Mouse (Mus musculus) megakaryocyte, embryonic 14.5 days (primary cell): ENCODE data around the gene Cdk9. TPM values are rescaled to one million over a fixed set of nuclear protein-coding genes. Genes with fewer than 3 reads are reported as not detected.
A peak's percentile ranks its signal among the peaks of the same experiment; 100 is the strongest.

Experiments used
- H3K27me3 ChIP-seq: replicated peaks from 2 replicates; pipeline ENCODE3; 2012; ENCODE audit warnings: inconsistent platforms
- H3K36me3 ChIP-seq: replicated peaks from 2 replicates; pipeline ENCODE3; 2012; ENCODE audit warnings: low read length, inconsistent platforms, mixed read lengths
- H3K4me1 ChIP-seq: 2 replicates; pipeline ENCODE4 v1.6.1; 2012; ENCODE audit warnings: inconsistent platforms
- H3K4me3 ChIP-seq: replicated peaks from 2 replicates; pipeline ENCODE3; 2012; ENCODE audit warnings: moderate library complexity, mild to moderate bottlenecking, inconsistent platforms
- H3K9me3 ChIP-seq: 2 replicates; pipeline ENCODE4 v1.6.1; 2012; ENCODE audit warnings: inconsistent platforms
- FLI1 ChIP-seq: IDR thresholded peaks from 2 replicates; pipeline ENCODE4 v1.6.1; 2012; ENCODE audit warnings: low read length, inconsistent platforms, mixed read lengths
- GATA1 ChIP-seq: IDR thresholded peaks from 3 replicates; pipeline ENCODE4 v1.6.1; 2012; ENCODE audit warnings: mixed read lengths, low read length, inconsistent platforms, borderline replicate concordance
- polyA plus RNA-seq: library from polyadenylated mRNA; stranded (reverse); fragments of >175 nt; gene quantifications from 2 replicates; pipeline ENCODE4 v1.2.3, GENCODE M21; 2012; ENCODE audit warnings: low replicate concordance; ENCODE audit not compliant: insufficient read depth

The Cdk9 gene
- polyA plus RNA-seq, 1 experiment = 148 TPM

DNA sequence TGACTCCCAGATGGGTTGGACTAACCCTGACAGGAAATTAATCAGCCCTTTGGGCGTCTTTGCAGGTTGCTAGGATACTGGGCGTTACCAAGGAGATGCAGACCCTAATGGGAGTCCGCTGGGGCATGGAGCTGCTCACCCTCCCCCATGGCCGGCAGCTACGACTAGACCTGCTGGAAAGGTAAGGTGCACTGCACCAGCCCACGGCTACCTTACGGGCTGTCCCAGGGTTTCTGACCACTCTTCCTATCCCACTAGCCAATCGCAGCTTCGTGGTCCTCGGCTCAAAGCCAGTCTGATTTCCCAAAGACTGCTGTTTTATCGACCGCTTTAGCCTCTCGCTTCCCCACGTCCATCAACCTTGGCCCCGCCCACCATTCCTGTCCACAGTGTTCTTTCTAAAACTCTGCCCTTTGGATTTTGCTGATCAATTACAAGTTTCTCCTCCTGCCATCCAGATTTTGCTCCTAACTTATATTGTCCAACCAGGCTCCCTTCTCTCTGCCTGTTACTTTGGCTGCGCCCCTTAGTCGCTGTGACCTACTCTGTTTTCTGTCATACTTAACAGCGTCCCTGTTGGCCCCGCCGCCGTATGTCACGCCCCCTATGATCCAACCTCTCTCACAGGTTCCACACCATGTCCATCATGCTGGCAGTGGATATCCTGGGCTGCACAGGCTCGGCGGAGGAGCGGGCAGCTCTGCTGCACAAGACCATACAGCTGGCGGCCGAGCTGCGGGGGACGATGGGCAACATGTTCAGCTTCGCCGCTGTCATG is 38.2 kb upstream of the Cdk9 start:
- peaks cover 85% of the 10 kb centered on the region for H3K36me3 ChIP-seq

DNA sequence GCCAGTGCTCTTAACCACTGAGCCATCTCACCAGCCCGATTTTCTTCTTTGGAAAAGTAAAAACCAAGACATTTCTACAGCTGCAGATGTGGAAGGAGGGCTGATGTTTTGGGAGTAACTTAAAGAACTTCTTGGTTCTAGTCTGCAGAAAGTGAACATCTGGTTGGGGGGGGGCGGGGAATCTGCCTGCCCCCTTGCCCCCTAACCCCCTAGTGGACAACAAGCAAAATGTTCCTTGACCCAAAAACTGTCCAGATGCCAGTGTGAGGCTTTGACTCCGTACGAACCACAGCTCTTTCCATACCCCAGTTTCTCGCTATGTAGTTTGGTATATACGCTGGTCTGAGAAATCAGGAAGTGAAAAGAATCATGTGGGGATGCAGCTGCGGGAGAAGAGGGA is 37.3 kb upstream of the Cdk9 start:
- no peak for TF ChIP-seq FLI1
- TF ChIP-seq GATA1 = no peak
- H3K27me3 ChIP-seq = peaks cover 2% of the 10 kb centered on the region
- peaks cover 20% of the 10 kb centered on the region for H3K4me1 ChIP-seq
- H3K36me3 ChIP-seq = peaks cover 93% of the 10 kb centered on the region
- H3K9me3 ChIP-seq = no peaks in the 10 kb centered on the region
- H3K4me3 ChIP-seq = no peak overlapping the region

More for the DNA sequence above, 38.2 kb upstream of the Cdk9 start:
- H3K4me1 ChIP-seq = peaks cover 20% of the 10 kb centered on the region
- H3K27me3 ChIP-seq = peaks cover 2% of the 10 kb centered on the region
- TF ChIP-seq FLI1 (no peak), GATA1 (no peak)
- no peak overlapping the region for H3K4me3 ChIP-seq
- H3K9me3 ChIP-seq = no peaks in the 10 kb centered on the region

DNA sequence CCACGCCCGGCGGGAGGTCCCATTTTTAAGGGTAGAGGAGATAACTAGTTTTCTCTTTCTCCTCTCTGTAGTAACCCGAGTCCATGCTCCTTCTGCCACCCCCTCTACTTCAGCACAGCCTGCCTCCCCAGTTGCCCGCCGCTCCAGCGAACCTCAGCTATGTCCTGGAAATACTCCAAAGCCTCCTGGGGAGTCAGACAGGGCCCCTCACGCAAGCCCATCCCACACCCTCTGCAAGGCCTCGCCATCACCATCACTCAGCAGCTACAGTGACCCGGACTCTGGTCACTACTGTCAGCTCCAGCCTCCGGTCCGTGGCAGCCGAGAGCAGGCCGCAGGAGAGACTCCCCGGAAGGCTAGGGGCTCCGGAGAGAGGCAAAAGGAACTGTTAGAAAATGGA is 36.2 kb upstream of the Cdk9 start:
- Histone ChIP-seq H3K4me3 (no peak overlapping the region), H3K27me3 (peaks cover 2% of the 10 kb centered on the region), H3K4me1 (peaks cover 17% of the 10 kb centered on the region), H3K9me3 (no peaks in the 10 kb centered on the region), H3K36me3 (peaks cover 95% of the 10 kb centered on the region)
- TF ChIP-seq GATA1 (no peak), FLI1 (no peak)

DNA sequence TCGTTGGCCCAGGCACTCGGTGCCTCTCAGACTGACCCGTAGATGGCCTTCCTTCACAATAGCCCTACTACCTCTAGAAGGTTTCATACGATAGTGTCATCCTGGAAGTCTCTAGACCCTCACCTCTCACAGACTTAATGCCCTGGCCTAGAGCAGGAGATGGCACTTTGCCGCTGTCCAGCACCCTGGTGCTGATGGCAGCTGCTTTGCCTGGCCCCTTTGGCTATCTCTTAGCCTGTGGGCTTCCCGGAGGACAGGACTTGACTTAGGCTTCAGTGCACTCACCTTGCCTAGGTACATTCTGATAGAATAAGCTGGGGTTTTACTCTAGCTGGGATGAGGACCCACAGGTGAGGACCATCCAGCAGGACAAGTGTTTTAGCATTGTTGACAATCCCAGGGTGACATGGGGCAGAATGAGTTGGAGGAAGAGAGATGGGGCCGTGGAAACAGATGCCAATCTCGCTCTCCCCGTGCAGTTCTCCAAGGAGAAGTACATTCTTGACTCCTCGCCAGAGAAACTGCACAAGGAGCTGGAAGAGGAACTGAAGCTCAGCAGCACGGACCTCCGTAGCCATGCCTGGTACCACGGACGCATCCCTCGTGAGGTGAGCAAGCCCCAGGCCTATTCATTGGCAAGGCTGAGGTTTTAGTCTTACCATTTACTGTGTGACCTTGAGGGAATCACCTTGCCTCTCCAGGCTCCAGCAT is 31.6 kb upstream of the Cdk9 start:
- Histone ChIP-seq H3K27me3 (peaks cover 14% of the 10 kb centered on the region), H3K9me3 (no peaks in the 10 kb centered on the region), H3K4me3 (no peak overlapping the region), H3K36me3 (peaks cover 87% of the 10 kb centered on the region), H3K4me1 (peaks cover 11% of the 10 kb centered on the region; the same call in 1 of the 2 replicates)
- no peak for TF ChIP-seq FLI1
- TF ChIP-seq GATA1 = no peak

DNA sequence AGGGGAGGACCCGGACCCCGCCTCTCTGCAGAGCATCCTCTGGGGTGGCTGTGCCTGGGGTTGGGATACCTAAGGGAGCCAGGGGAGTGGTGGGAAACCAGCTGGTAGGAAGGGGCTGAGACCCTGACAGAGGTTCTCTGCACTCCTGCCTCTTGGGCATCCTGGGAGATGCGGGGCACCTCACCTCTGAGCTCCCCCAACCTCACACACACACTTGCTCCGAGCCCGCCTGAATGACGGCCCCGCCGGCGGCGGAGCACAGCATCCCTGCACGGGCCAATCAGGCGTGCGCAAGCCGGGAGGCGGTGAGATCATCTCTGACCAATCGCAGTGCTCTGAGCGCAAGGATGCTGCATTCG is 29.3 kb upstream of the Cdk9 start:
- Histone ChIP-seq H3K4me1 (peaks cover 29% of the 10 kb centered on the region), H3K27me3 (peaks cover 14% of the 10 kb centered on the region), H3K36me3 (peaks cover 75% of the 10 kb centered on the region), H3K4me3 (no peak overlapping the region), H3K9me3 (no peaks in the 10 kb centered on the region)
- no peak for TF ChIP-seq FLI1
- no peak for TF ChIP-seq GATA1

DNA sequence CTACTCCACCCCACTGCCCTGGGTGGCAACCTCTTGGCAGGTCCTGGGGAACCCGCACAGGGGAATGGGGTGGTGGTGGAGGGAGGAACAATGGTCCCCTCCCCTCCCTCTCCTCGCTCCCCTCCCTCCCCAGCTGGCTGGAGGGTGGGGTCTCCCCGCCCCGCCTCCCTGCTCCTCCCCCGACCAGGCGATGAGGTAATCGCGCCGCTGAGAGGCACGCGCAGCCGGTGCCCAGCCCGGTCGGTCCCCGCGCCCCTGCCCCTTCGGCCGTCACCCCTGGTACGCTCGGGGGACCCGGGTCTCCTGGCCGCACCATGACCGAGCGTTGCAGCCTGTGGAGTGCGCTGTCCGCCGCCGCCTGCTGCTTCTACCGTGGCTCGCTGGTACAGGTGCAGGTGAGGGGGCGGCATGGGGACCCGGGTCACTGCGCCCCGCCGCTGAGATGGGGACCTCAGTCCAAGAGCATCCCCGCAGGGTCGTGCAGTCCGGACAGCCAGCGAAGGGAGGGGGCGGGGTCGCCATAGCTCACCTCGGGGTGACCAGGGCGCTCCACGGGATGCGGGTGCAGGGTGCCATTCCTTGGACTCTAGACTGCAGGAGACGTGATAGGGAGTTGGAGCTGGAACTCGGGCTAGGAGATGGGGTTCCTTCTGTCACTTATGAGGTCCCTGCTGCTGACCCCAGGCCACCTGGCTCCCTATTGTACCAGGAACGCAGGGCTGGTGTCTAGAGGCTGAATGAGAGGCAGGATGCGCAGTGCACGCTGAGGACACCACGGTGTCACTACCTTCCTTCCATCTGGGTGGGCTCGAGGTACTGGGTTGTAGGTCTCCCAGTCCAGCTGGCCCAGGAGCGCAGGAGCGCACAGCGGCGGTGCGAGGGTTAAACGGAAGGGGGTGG is 28.6 kb upstream of the Cdk9 start:
- TF ChIP-seq GATA1 (no peak), FLI1 (no peak)
- H3K4me3 ChIP-seq = no peak overlapping the region
- peaks cover 35% of the 10 kb centered on the region for H3K4me1 ChIP-seq
- H3K9me3 ChIP-seq = no peaks in the 10 kb centered on the region
- H3K27me3 ChIP-seq = peaks cover 14% of the 10 kb centered on the region
- peaks cover 69% of the 10 kb centered on the region for H3K36me3 ChIP-seq

DNA sequence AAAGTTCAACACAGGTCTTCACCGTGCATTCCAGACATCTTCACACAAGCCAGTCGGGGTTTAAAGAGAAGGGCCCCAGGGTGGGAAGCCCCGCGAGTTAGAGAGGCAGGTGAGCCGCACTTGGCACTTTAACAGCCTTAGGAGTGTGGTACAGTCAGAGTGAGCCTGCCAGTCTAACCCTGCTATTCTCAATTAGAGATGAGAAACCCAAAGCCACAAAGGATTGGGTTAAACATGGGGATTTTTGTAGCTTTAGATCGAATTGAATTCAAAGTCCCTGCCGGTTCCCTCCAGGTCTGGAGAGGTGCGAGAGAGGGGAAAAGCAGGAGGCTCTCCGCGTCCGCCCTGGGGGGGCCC is 28.0 kb upstream of the Cdk9 start, which contains the start of gene 6330409D20Rik:
Gene 6330409D20Rik, minus strand, starts transcription at position 101 of the 357 bp plus-strand sequence.
- Histone ChIP-seq H3K36me3 (peaks cover 64% of the 10 kb centered on the region), H3K4me3 (no peak within 1 kb of the TSS), H3K4me1 (peaks cover 41% of the 10 kb centered on the region), H3K9me3 (no peaks in the 10 kb centered on the region), H3K27me3 (peaks cover 12% of the 10 kb centered on the region)
- no peak for TF ChIP-seq FLI1
- TF ChIP-seq GATA1 = no peak

DNA sequence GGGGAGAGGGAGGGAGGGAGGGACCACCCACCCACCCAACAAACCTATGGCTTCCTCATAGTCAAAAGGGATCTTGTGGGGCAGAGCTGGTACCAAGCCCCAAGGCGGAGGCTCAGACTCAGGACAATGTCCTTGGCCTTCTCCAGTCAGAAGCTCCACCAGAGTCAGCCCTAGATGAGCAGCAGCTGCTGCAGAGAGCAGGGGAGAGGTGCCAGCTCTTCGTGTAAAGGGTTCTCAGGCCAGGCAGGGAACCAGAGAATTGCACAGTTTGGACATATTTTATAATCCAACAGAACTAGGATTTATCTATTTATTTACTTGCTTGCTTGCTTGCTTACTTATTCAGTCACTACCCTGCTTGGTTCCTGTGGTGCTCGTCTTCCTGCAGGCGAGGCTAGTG is 26.4 kb upstream of the Cdk9 start:
- peaks cover 12% of the 10 kb centered on the region for H3K27me3 ChIP-seq
- H3K9me3 ChIP-seq = no peaks in the 10 kb centered on the region
- TF ChIP-seq GATA1 = no peak
- no peak for TF ChIP-seq FLI1
- H3K4me3 ChIP-seq = no peak overlapping the region
- H3K36me3 ChIP-seq = peaks cover 50% of the 10 kb centered on the region
- peaks cover 53% of the 10 kb centered on the region for H3K4me1 ChIP-seq

DNA sequence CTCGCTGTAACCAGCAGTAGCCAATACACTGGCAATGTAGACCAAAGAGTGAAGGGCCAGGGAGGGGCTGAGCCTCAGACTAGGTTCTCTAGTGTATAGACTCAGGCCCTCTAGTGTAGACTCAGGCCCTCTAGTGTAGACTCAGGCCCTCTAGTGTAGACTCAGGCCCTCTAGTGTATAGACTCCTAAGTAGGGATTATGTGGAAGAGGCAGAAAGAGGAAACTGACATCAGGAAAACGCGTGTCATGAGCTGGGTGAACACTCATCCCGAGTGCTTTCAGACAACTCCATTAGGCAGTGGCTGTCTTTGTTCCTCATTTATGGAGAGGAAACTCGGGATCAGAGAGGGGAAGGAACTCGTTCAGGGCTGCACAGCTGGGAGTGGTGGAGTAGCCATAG is 24.1 kb upstream of the Cdk9 start:
- Histone ChIP-seq H3K9me3 (no peaks in the 10 kb centered on the region), H3K4me1 (peaks cover 74% of the 10 kb centered on the region), H3K4me3 (peak overlapping the region; percentile 71), H3K27me3 (peaks cover 5% of the 10 kb centered on the region), H3K36me3 (peaks cover 44% of the 10 kb centered on the region)
- TF ChIP-seq FLI1 = no peak
